ENCODE assay signal across 13 mouse cellular contexts in genomic region chr16:37486826-37487612, GRCm38 (mm10). TPM values are rescaled to one million over a fixed set of nuclear protein-coding genes. Genes with fewer than 3 reads are reported as not detected.
A peak's percentile ranks its signal among the peaks of the same experiment; 100 is the strongest.
DNase-seq lines count a peak whose midpoint lies in the region; ATAC-seq lines count a peak whose summit lies in the region.
"Had no signal": no experiment of that assay in that cellular context is flagged by ENCODE, and none has a peak within 500 bp of the region (broad histone marks: within the 10 kb centered on the region; RNA-seq: fewer than 3 reads in every experiment).

No protein-coding gene starts in this region.

- H3K9ac ChIP-seq in hindbrain, embryonic 14.5 days, result no peak overlapping the region
- H3K9ac ChIP-seq in neural tube, embryonic 11.5 days (ENCODE audit: low read length), result no peak overlapping the region
- H3K9ac ChIP-seq: heart, embryonic 13.5 days; liver, embryonic 15.5 days; stomach, embryonic 15.5 days had no signal

- H3K36me3 ChIP-seq in embryonic facial prominence, embryonic 10.5 days (replicated peaks), result no peaks in the 10 kb centered on the region
- no peaks in the 10 kb centered on the region for H3K36me3 ChIP-seq in hindbrain, embryonic 14.5 days (replicated peaks; ENCODE audit: control insufficient read depth, insufficient read depth)
- no peaks in the 10 kb centered on the region for H3K36me3 ChIP-seq in neural tube, embryonic 11.5 days (ENCODE audit: control insufficient read depth, insufficient read depth, low read length)
- H3K36me3 ChIP-seq: heart, embryonic 13.5 days; liver, embryonic 15.5 days; stomach, embryonic 15.5 days had no signal

- 85% methylated on average over 3 of the region's 3 CpGs for WGBS in embryonic facial prominence, embryonic 10.5 days
- WGBS in hindbrain, embryonic 14.5 days, result 14% methylated on average over 3 of the region's 3 CpGs
- 45% methylated on average over 3 of the region's 3 CpGs for WGBS in neural tube, embryonic 11.5 days

- H3K27me3 ChIP-seq in embryonic facial prominence, embryonic 10.5 days (replicated peaks; ENCODE audit: low read depth, poor library complexity, severe bottlenecking), result no peaks in the 10 kb centered on the region
- H3K27me3 ChIP-seq in hindbrain, embryonic 14.5 days (ENCODE audit: control insufficient read depth, insufficient read depth, low read length), result no peaks in the 10 kb centered on the region
- no peaks in the 10 kb centered on the region for H3K27me3 ChIP-seq in neural tube, embryonic 11.5 days (ENCODE audit: control insufficient read depth, insufficient read depth, low read length)
- H3K27me3 ChIP-seq: heart, embryonic 13.5 days; liver, embryonic 15.5 days; stomach, embryonic 15.5 days had no signal

- peak; percentile 51 to 82 for DNase-seq in left cerebral cortex, postnatal 14 days (ENCODE audit: low spot score in 2 of 2)
- no peak for DNase-seq in left cerebral cortex, postnatal 36 days (ENCODE audit: low spot score in 2 of 2)
- peak; percentile 17 for DNase-seq in embryonic facial prominence, embryonic 10.5 days (ENCODE audit: low spot score)
- peak; percentile 73 for DNase-seq in hindbrain, embryonic 14.5 days (ENCODE audit: low spot score)
- DNase-seq in neural tube, embryonic 11.5 days (ENCODE audit: low spot score), result peak; percentile 86
- DNase-seq in Muller cell, postnatal 12 days (ENCODE audit: inconsistent ontology term), result no peak
- DNase-seq in adrenal gland, adult 8-10 months, result no peak
- no peak for DNase-seq in thymus, postnatal 36 days
- DNase-seq: kidney, adult 18-20 months had no signal

- H3K4me2 ChIP-seq in hindbrain, embryonic 14.5 days (replicated peaks), result no peak overlapping the region
- H3K4me2 ChIP-seq in neural tube, embryonic 11.5 days (ENCODE audit: low read depth), result 0 out of 2 replicates have a peak overlapping the region, but pooled peaks have one; percentile 1
- H3K4me2 ChIP-seq: heart, embryonic 13.5 days; liver, embryonic 15.5 days; stomach, embryonic 15.5 days had no signal

- intact Hi-C loops in left cerebral cortex, postnatal 14 days (cut with DNase I), result no loop called here
- intact Hi-C loops in left cerebral cortex, postnatal 36 days (cut with DNase I), result no loop called here

- H3K4me3 ChIP-seq in embryonic facial prominence, embryonic 10.5 days, result no peak overlapping the region
- no peak overlapping the region for H3K4me3 ChIP-seq in hindbrain, embryonic 14.5 days (replicated peaks; ENCODE audit: low read length)
- no peak overlapping the region for H3K4me3 ChIP-seq in neural tube, embryonic 11.5 days (ENCODE audit: low read depth, low read length)
- H3K4me3 ChIP-seq: heart, embryonic 13.5 days; liver, embryonic 15.5 days; stomach, embryonic 15.5 days had no signal

- no peaks in the 10 kb centered on the region for H3K9me3 ChIP-seq in embryonic facial prominence, embryonic 10.5 days
- H3K9me3 ChIP-seq in hindbrain, embryonic 14.5 days (ENCODE audit: control insufficient read depth, low read length), result no peaks in the 10 kb centered on the region
- no peaks in the 10 kb centered on the region for H3K9me3 ChIP-seq in neural tube, embryonic 11.5 days (ENCODE audit: control insufficient read depth, low read length)
- H3K9me3 ChIP-seq: heart, embryonic 13.5 days; liver, embryonic 15.5 days; stomach, embryonic 15.5 days had no signal

- ATAC-seq in hindbrain, embryonic 14.5 days (ENCODE audit: low FRiP score), result peak; percentile 92
- peak; percentile 98 for ATAC-seq in neural tube, embryonic 11.5 days (ENCODE audit: insufficient read depth, low FRiP score, low TSS enrichment)
- ATAC-seq: CD4-positive, CD25-positive, alpha-beta regulatory T cell, adult 4 months had no signal

- no peak overlapping the region for H3K27ac ChIP-seq in embryonic facial prominence, embryonic 10.5 days (replicated peaks)
- H3K27ac ChIP-seq in hindbrain, embryonic 14.5 days, result no peak overlapping the region
- no peak overlapping the region for H3K27ac ChIP-seq in neural tube, embryonic 11.5 days (ENCODE audit: low read depth, low read length)
- H3K27ac ChIP-seq: heart, embryonic 13.5 days; liver, embryonic 15.5 days; stomach, embryonic 15.5 days had no signal

- H3K4me1 ChIP-seq in embryonic facial prominence, embryonic 10.5 days, result no peaks in the 10 kb centered on the region
- H3K4me1 ChIP-seq in hindbrain, embryonic 14.5 days (replicated peaks; ENCODE audit: control insufficient read depth, insufficient read depth, low read length), result 0 out of 2 replicates have a peak, but pooled peaks cover 7% of the 10 kb centered on the region
- H3K4me1 ChIP-seq in neural tube, embryonic 11.5 days (ENCODE audit: control insufficient read depth, insufficient read depth, low read length), result no peaks in the 10 kb centered on the region
- H3K4me1 ChIP-seq: heart, embryonic 13.5 days; liver, embryonic 15.5 days; stomach, embryonic 15.5 days had no signal

RNA-seq across cellular contexts. Expression of gene Gtf2e1, which starts 52.6 kb away (rescaled TPM):
- total RNA-seq in left cerebral cortex, postnatal 14 days (2021), result 10 to 100 TPM; 15.1 TPM
- 10 to 100 TPM; 14.1 to 16.7 TPM for total RNA-seq in left cerebral cortex, postnatal 36 days (2021)
- polyA plus RNA-seq in embryonic facial prominence, embryonic 10.5 days (2016; fragmentation: Nextera tagmentation; extraction: Ambion mirVana), result 44.9 and 49.6 TPM in 2 replicates
- polyA plus RNA-seq in hindbrain, embryonic 14.5 days (2014; fragmentation: Nextera tagmentation; extraction: Ambion mirVana), result 29.0 and 33.4 TPM in 2 replicates
- 47.3 and 55.3 TPM in 2 replicates for polyA plus RNA-seq in neural tube, embryonic 11.5 days (2014; fragmentation: Nextera tagmentation; extraction: Ambion mirVana)
- 10 to 100 TPM; 15.4 to 17.8 (median 17.0) TPM for total RNA-seq in adrenal gland, adult 8-10 months (2022)

RNA-seq across cellular contexts. Expression of gene Rabl3, which starts 52.7 kb away (rescaled TPM):
- 1 to 10 TPM; 8.1 to 9.4 TPM for total RNA-seq in left cerebral cortex, postnatal 14 days (2021)
- 10 to 100 TPM in 1 of 2 experiments, 1 to 10 TPM in 1; 9.0 to 10.1 TPM for total RNA-seq in left cerebral cortex, postnatal 36 days (2021)
- 34.5 and 36.2 TPM in 2 replicates for polyA plus RNA-seq in embryonic facial prominence, embryonic 10.5 days (2016; fragmentation: Nextera tagmentation; extraction: Ambion mirVana)
- polyA plus RNA-seq in hindbrain, embryonic 14.5 days (2014; fragmentation: Nextera tagmentation; extraction: Ambion mirVana), result 18.4 and 18.5 TPM in 2 replicates
- 39.6 and 40.7 TPM in 2 replicates for polyA plus RNA-seq in neural tube, embryonic 11.5 days (2014; fragmentation: Nextera tagmentation; extraction: Ambion mirVana)
- total RNA-seq in adrenal gland, adult 8-10 months (2022), result 10 to 100 TPM in 2 of 4 experiments, 1 to 10 TPM in 2; 9.3 to 15.2 (median 10.7) TPM

Comparison
In these comparisons a context has a peak if more than half of its experiments do, and no peak if none do; other contexts are left out.
1. DNase-seq: peak in left cerebral cortex, postnatal 14 days (2 of 2), embryonic facial prominence, embryonic 10.5 days (single experiment), hindbrain, embryonic 14.5 days (single experiment) and neural tube, embryonic 11.5 days (single experiment); none in left cerebral cortex, postnatal 36 days (0 of 2), Muller cell, postnatal 12 days (single experiment), adrenal gland, adult 8-10 months (single experiment) and thymus, postnatal 36 days (0 of 2).